32 mouse cellular contexts compared by ENCODE assay signal in genomic region chr9:123933716-123934445, GRCm38 (mm10). TPM values are rescaled to one million over a fixed set of nuclear protein-coding genes. Genes with fewer than 3 reads are reported as not detected.
DNase-seq lines count a peak whose midpoint lies in the region; TF ChIP-seq lines count a peak whose summit lies in the region.
"Had no signal": no experiment of that assay in that cellular context is flagged by ENCODE, and none has a peak within 500 bp of the region (broad histone marks: within the 10 kb centered on the region; RNA-seq: fewer than 3 reads in every experiment).

No protein-coding gene starts in this region.

- H3K9me3 ChIP-seq in ES-E14 (ENCODE audit: control insufficient read depth, insufficient read depth, low read depth, low read length): peaks cover 70% of the 10 kb centered on the region
- H3K9me3 ChIP-seq: embryonic facial prominence, embryonic 10.5 days; embryonic facial prominence, embryonic 13.5 days; forebrain, embryonic 12.5 days; forebrain, embryonic 15.5 days; heart, embryonic 12.5 days; heart, embryonic 15.5 days; hindbrain, embryonic 10.5 days; hindbrain, embryonic 13.5 days; intestine, embryonic 15.5 days had no signal

- no peak overlapping the region for H3K27ac ChIP-seq in ES-E14 (ENCODE audit: insufficient read depth, low read depth, low read length, poor library complexity, severe bottlenecking)
- peak overlapping the region; percentile 99 for H3K27ac ChIP-seq in macrophage
- H3K27ac ChIP-seq: embryonic facial prominence, embryonic 10.5 days; embryonic facial prominence, embryonic 13.5 days; forebrain, embryonic 12.5 days; forebrain, embryonic 15.5 days; heart, embryonic 15.5 days; hindbrain, embryonic 10.5 days; hindbrain, embryonic 13.5 days; intestine, embryonic 15.5 days had no signal

- H3K79me2 ChIP-seq in macrophage (ENCODE audit: inconsistent target): no peaks in the 10 kb centered on the region

- DNase-seq in CD4-positive helper T cell, adult 2 months (ENCODE audit: low read depth, low spot score): peak; percentile 20
- DNase-seq in ES-E14 (ENCODE audit: low read depth, low spot score) (peak; percentile 37), R1 (ENCODE audit: low read depth, low spot score) (peak; percentile 73)
- no peak for DNase-seq in kidney, adult 18-20 months
- DNase-seq in urinary bladder, postnatal 36 days (ENCODE audit: low spot score in 2 of 2): no peak
- no peak for DNase-seq in lung, postnatal 25 days (ENCODE audit: low spot score)
- DNase-seq: adrenal gland, postnatal 10 days; adrenal gland, postnatal 36 days; cerebellum, adult 11-12 months; cerebellum, adult 8-10 months; cerebellum, postnatal 10 days; cerebellum, postnatal 36 days; embryo, embryonic 11 days; gastrocnemius, postnatal 25 days; heart, adult 18-20 months; heart, postnatal 10 days; heart, postnatal 36 days had no signal

- no peaks in the 10 kb centered on the region for H3K4me1 ChIP-seq in ES-E14 (ENCODE audit: control insufficient read depth in 2 of 2, insufficient read depth in 2 of 2, low read length in 2 of 2, poor library complexity in 1 of 2)
- H3K4me1 ChIP-seq: embryonic facial prominence, embryonic 13.5 days; forebrain, embryonic 12.5 days; forebrain, embryonic 15.5 days; heart, embryonic 15.5 days; hindbrain, embryonic 10.5 days; hindbrain, embryonic 13.5 days; intestine, embryonic 15.5 days had no signal

- H3K9ac ChIP-seq in ES-E14 (ENCODE audit: insufficient read depth, low read depth, low read length, poor library complexity, severe bottlenecking): no peak overlapping the region
- H3K9ac ChIP-seq: embryonic facial prominence, embryonic 13.5 days; forebrain, embryonic 12.5 days; forebrain, embryonic 15.5 days; heart, embryonic 12.5 days; heart, embryonic 15.5 days; hindbrain, embryonic 13.5 days; intestine, embryonic 15.5 days had no signal

- peaks cover 34% of the 10 kb centered on the region for H3K36me3 ChIP-seq in ES-E14 (ENCODE audit: control insufficient read depth, insufficient read depth, low read length, poor library complexity, severe bottlenecking)
- no peaks in the 10 kb centered on the region for H3K36me3 ChIP-seq in macrophage (ENCODE audit: inconsistent target)
- H3K36me3 ChIP-seq: embryonic facial prominence, embryonic 10.5 days; embryonic facial prominence, embryonic 13.5 days; forebrain, embryonic 12.5 days; forebrain, embryonic 15.5 days; heart, embryonic 12.5 days; heart, embryonic 15.5 days; hindbrain, embryonic 10.5 days; hindbrain, embryonic 13.5 days; intestine, embryonic 15.5 days had no signal

- in situ Hi-C loops in ES-E14 (cut with MboI; ENCODE audit: low sequenced_read_pairs in 2 of 2, unreplicated experiment in 2 of 2): no loop called here

- 90% methylated on average over 5 of the region's 5 CpGs for WGBS in macrophage (ENCODE audit: missing documents)

- H3K4me3 ChIP-seq in ES-E14 (ENCODE audit: insufficient read depth in 1 of 2, low read depth in 1 of 2, low read length in 2 of 2, poor library complexity in 1 of 2, severe bottlenecking in 1 of 2) (no peak overlapping the region), macrophage (ENCODE audit: inconsistent target) (no peak overlapping the region)
- H3K4me3 ChIP-seq: embryonic facial prominence, embryonic 10.5 days; embryonic facial prominence, embryonic 13.5 days; erythroblast, embryonic 14.5 days; forebrain, embryonic 12.5 days; forebrain, embryonic 15.5 days; heart, embryonic 12.5 days; heart, embryonic 15.5 days; hindbrain, embryonic 10.5 days; hindbrain, embryonic 13.5 days; intestine, embryonic 15.5 days had no signal

TF ChIP-seq in ES-E14, 5 proteins besides CTCF, POLR2A, EP300 and RAD21:
- TF ChIP-seq CHD2 (IDR thresholded peaks at IDR 0.05; ENCODE audit: low read depth, low read length) (no peak), MAFK (IDR thresholded peaks at IDR 0.05; ENCODE audit: insufficient read depth, low read depth, low read length) (no peak)
TF ChIP-seq in ES-E14: peak in this region for 0.

RNA-seq across cellular contexts. Expression of gene Ccr1, which starts 34.6 kb away (rescaled TPM):
- total RNA-seq in ES-E14 (2012; rRNA removed): not detected in 2 replicates
- 100 to 1,000 TPM in 1 of 26 experiments, 10 to 100 TPM in 15, 1 to 10 TPM in 10; 3.2 to 114 (median 15.1) TPM for total RNA-seq in macrophage (2018; cell fraction: chromatin; rRNA removed)
- 100 to 1,000 TPM in 2 of 26 experiments, 10 to 100 TPM in 24; 12.2 to 163 (median 31.0) TPM for total RNA-seq in macrophage (2018; cell fraction: cytosol; rRNA removed)
- total RNA-seq in macrophage (2018; cell fraction: nucleus; rRNA removed): 100 to 1,000 TPM in 5 of 26 experiments, 10 to 100 TPM in 21; 15.0 to 152 (median 47.8) TPM
- 22.8 to 148 TPM (median 64.7 TPM) in 3 replicates for polyA plus RNA-seq in macrophage (2018)
- polyA plus RNA-seq: erythroblast, embryonic 14.5 days had no signal

RNA-seq across cellular contexts. Expression of gene Ccr1l1, which starts 44.3 kb away (rescaled TPM):
- not detected in 2 replicates for total RNA-seq in ES-E14 (2012; rRNA removed)
- total RNA-seq in macrophage (2018; cell fraction: chromatin; rRNA removed): 1 to 10 TPM in 20 of 26 experiments, under 1 TPM in 2, not detected in 4; 0.77 to 3.9 (median 1.5) TPM
- total RNA-seq in macrophage (2018; cell fraction: cytosol; rRNA removed): 1 to 10 TPM in 4 of 26 experiments, under 1 TPM in 22; 0.24 to 1.5 (median 0.67) TPM
- total RNA-seq in macrophage (2018; cell fraction: nucleus; rRNA removed): 1 to 10 TPM in 23 of 26 experiments, under 1 TPM in 3; 0.79 to 4.5 (median 2.0) TPM
- 0.27 to 1.4 TPM (median 1.0 TPM) in 3 replicates for polyA plus RNA-seq in macrophage (2018)
- total RNA-seq: adrenal gland, adult 18-20 months; adrenal gland, postnatal 10 days; adrenal gland, postnatal 36 days; gastrocnemius, adult 8-10 months; gastrocnemius, postnatal 25 days; heart, adult 18-20 months; heart, postnatal 10 days; heart, postnatal 36 days had no signal
- polyA plus RNA-seq: brain, embryonic 14.5 days; embryonic facial prominence, embryonic 10.5 days; embryonic facial prominence, embryonic 13.5 days; erythroblast, embryonic 14.5 days; forebrain, embryonic 12.5 days; forebrain, embryonic 15.5 days; heart, embryonic 12.5 days; heart, embryonic 15.5 days; hindbrain, embryonic 10.5 days; hindbrain, embryonic 13.5 days; hindbrain, embryonic 16.5 days; intestine, embryonic 15.5 days had no signal

Comparison
In these comparisons a context has a peak if more than half of its experiments do, and no peak if none do; other contexts are left out.
1. DNase-seq: peak in CD4-positive helper T cell, adult 2 months (single experiment), ES-E14 (single experiment) and R1 (single experiment); none in kidney, adult 18-20 months (single experiment), urinary bladder, postnatal 36 days (0 of 2) and lung, postnatal 25 days (single experiment).